Mouse (Mus musculus) liver, embryonic 15.5 days (tissue): ENCODE data around the gene Tsga10. TPM values are rescaled to one million over a fixed set of nuclear protein-coding genes. Genes with fewer than 3 reads are reported as not detected.
A peak's percentile ranks its signal among the peaks of the same experiment; 100 is the strongest.
"Not testable (repeated sequence)": the region's sequence is repeated elsewhere in the genome, so short reads cannot be mapped to it uniquely, and the experiment has no call there.

Source experiments
- ATAC-seq: fragments of 200-750 bp; cut with Nextera tagmentation; 2 replicates; pipeline ENCODE4 v1.8.0; 2017; ENCODE audit warnings: moderate number of reproducible peaks, mild to moderate bottlenecking, moderate library complexity; ENCODE audit not compliant: insufficient read depth
- H3K27ac ChIP-seq: fragments of 300-500 bp; sonication (generic); replicated peaks from 2 replicates; pipeline ENCODE4 v1.5.1; 2015; ENCODE audit warnings: mild to moderate bottlenecking, inconsistent platforms
- H3K27me3 ChIP-seq: fragments of 300-500 bp; sonication (generic); 2 replicates; pipeline ENCODE4 v1.6.1; 2015; ENCODE audit warnings: mild to moderate bottlenecking, inconsistent platforms
- H3K36me3 ChIP-seq: fragments of 300-500 bp; sonication (generic); replicated peaks from 2 replicates; pipeline ENCODE4 v1.6.1; 2015; ENCODE audit warnings: moderate library complexity, mild to moderate bottlenecking, inconsistent platforms
- H3K4me1 ChIP-seq: fragments of 300-500 bp; sonication (generic); replicated peaks from 2 replicates; pipeline ENCODE4 v1.6.1; 2015; ENCODE audit warnings: inconsistent platforms
- H3K4me2 ChIP-seq: fragments of 300-500 bp; sonication (generic); 2 replicates; pipeline ENCODE4 v1.6.1; 2015; ENCODE audit warnings: moderate library complexity, mild to moderate bottlenecking, inconsistent platforms
- H3K4me3 ChIP-seq: fragments of 300-500 bp; sonication (generic); replicated peaks from 2 replicates; pipeline ENCODE4 v1.5.1; 2015; ENCODE audit warnings: mild to moderate bottlenecking, inconsistent platforms
- H3K9ac ChIP-seq: fragments of 300-500 bp; sonication (generic); 2 replicates; pipeline ENCODE4 v1.6.1; 2015; ENCODE audit warnings: moderate library complexity, mild to moderate bottlenecking, inconsistent platforms
- H3K9me3 ChIP-seq: fragments of 300-500 bp; sonication (generic); replicated peaks from 2 replicates; pipeline ENCODE4 v1.6.1; 2016; ENCODE audit warnings: inconsistent platforms
- WGBS: fragments of 180-500 bp; shearing (Covaris S2); methylation state at CpG from one replicate; pipeline ENCODE4 v1.1.7; 2015; ENCODE audit warnings: mixed read lengths; ENCODE audit not compliant: insufficient replicate concordance; 5-methylcytosine and 5-hydroxymethylcytosine counted together
- polyA plus RNA-seq: library from polyadenylated mRNA; unstranded; fragments of >200 nt; fragmentation: Nextera tagmentation; extraction: Ambion mirVana; gene quantifications from 2 replicates; pipeline ENCODE4 v1.2.1, GENCODE M21; 2015

The Tsga10 gene
- polyA plus RNA-seq, 1 experiment from 2014 or later, result 1.3 TPM

- WGBS, result under 1% methylated on average over 90 of the region's 90 CpGs
- ATAC-seq, result peak; percentile 97
- Histone ChIP-seq H3K36me3 (no peaks in the 10 kb centered on the region), H3K4me1 (peaks cover 31% of the 10 kb centered on the region), H3K27ac (peak overlapping the region; percentile 92), H3K9me3 (no peaks in the 10 kb centered on the region), H3K4me3 (peak overlapping the region; percentile 76), H3K9ac (peak overlapping the region; percentile 75), H3K4me2 (peak overlapping the region; percentile 99), H3K27me3 (no peaks in the 10 kb centered on the region)
These were observed 1.5 kb downstream of the Tsga10 start for GRCm38 (mm10) chr1:37864511-37865400.

GRCm38 (mm10) chr1:37850696-37851095, 15.5 kb downstream of the Tsga10 start:
- Histone ChIP-seq H3K36me3 (no peaks in the 10 kb centered on the region), H3K27ac (no peak overlapping the region), H3K4me1 (no peaks in the 10 kb centered on the region), H3K4me3 (no peak overlapping the region), H3K27me3 (no peaks in the 10 kb centered on the region), H3K9ac (no peak overlapping the region), H3K4me2 (no peak overlapping the region), H3K9me3 (no peaks in the 10 kb centered on the region)
- WGBS, result 30% methylated on average over 2 of the region's 2 CpGs
- ATAC-seq, result no peak

DNA sequence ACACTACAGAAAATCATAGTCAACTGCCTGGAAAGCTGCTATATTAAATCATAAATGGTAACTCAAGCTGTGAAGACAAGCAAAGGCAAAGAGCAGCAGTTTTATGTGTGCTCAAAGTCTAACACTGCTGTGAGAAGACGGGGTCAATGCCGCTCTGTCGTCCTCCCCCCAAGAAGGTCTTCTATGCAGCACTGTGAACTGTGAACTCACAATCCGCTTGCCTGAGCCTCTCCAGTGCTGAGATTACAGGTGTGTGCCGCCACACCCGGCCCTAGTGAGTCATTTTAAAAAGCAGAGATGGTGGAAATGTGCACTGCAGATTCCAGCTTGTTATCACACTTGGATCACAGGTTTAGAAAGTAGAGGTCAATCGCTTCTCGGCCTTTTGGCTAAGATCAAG, 19.4 kb downstream of the Tsga10 start:
- ATAC-seq, result no peak
- Histone ChIP-seq H3K27me3 (no peaks in the 10 kb centered on the region), H3K9ac (no peak overlapping the region), H3K4me3 (no peak overlapping the region), H3K4me1 (no peaks in the 10 kb centered on the region), H3K4me2 (no peak overlapping the region), H3K27ac (no peak overlapping the region), H3K36me3 (no peaks in the 10 kb centered on the region), H3K9me3 (no peaks in the 10 kb centered on the region)
- 69% methylated on average over 8 of the region's 8 CpGs for WGBS

GRCm38 (mm10) chr1:37831681-37832080, 34.5 kb downstream of the Tsga10 start:
- WGBS, result 54% methylated on average over 2 of the region's 2 CpGs
- no peaks in the 10 kb centered on the region for H3K4me1 ChIP-seq
- H3K27me3 ChIP-seq, result no peaks in the 10 kb centered on the region
- H3K9me3 ChIP-seq, result no peaks in the 10 kb centered on the region
- no peak overlapping the region for H3K4me2 ChIP-seq
- no peak overlapping the region for H3K9ac ChIP-seq
- ATAC-seq, result no peak
- no peak overlapping the region for H3K4me3 ChIP-seq
- H3K27ac ChIP-seq, result no peak overlapping the region
- H3K36me3 ChIP-seq, result no peaks in the 10 kb centered on the region

DNA sequence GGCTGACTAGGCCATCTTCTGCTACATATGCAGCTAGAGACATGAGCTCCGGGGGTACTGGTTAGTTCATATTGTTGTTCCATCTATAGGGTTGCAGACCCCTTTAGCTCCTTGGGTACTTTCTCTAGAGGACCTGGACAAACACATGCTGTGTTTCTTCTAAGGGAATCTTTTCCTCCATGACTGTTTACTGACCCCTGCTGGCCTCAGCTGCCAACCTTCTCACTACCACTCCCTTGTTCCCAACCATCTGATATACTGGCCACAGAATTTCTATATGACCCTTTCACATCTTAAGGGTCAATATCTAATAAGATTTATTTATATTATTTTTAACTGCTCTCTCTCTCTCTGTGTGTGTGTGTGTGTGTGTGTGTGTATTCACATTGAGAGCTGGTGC, 63.9 kb downstream of the Tsga10 start:
- ATAC-seq, H3K36me3 ChIP-seq, H3K27ac ChIP-seq, H3K9ac ChIP-seq, H3K4me2 ChIP-seq, H3K9me3 ChIP-seq, H3K4me1 ChIP-seq, H3K4me3 ChIP-seq, H3K27me3 ChIP-seq: not testable (repeated sequence)
- WGBS, result 39% methylated on average over 1 of the region's 1 CpGs

- H3K9me3 ChIP-seq, result no peaks in the 10 kb centered on the region
- 64% methylated on average over 2 of the region's 2 CpGs for WGBS
- H3K4me3 ChIP-seq, result no peak overlapping the region
- H3K27ac ChIP-seq, result no peak overlapping the region
- H3K4me2 ChIP-seq, result no peak overlapping the region
- ATAC-seq, result no peak
- H3K4me1 ChIP-seq, result no peaks in the 10 kb centered on the region
- no peaks in the 10 kb centered on the region for H3K36me3 ChIP-seq
- H3K27me3 ChIP-seq, result no peaks in the 10 kb centered on the region
- no peak overlapping the region for H3K9ac ChIP-seq
These were observed 65.9 kb downstream of the Tsga10 start for GRCm38 (mm10) chr1:37800298-37800697.

DNA sequence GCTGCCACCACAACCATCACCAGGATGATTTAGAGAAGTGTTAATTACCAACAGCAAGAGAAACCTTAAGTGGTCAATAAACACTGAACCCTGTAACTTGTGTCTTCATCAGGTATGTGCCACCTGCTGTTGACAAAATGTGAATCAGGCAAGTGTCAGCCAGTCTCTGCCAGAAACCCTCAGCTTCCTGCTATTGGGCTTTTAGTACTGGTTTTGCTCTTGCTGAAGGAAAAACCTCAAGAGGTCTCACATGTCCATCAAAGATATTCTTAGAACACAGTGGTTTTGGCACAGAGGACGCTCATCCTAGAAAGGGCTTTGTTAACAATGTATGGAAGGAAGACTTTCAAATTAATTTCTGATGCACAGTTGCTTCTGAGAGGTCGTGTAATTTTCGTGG, 66.7 kb downstream of the Tsga10 start:
- no peaks in the 10 kb centered on the region for H3K9me3 ChIP-seq
- no peak for ATAC-seq
- no peaks in the 10 kb centered on the region for H3K27me3 ChIP-seq
- H3K4me2 ChIP-seq, result no peak overlapping the region
- H3K36me3 ChIP-seq, result no peaks in the 10 kb centered on the region
- H3K4me1 ChIP-seq, result no peaks in the 10 kb centered on the region
- no peak overlapping the region for H3K9ac ChIP-seq
- H3K27ac ChIP-seq, result no peak overlapping the region
- no peak overlapping the region for H3K4me3 ChIP-seq
- 12% methylated on average over 3 of the region's 3 CpGs for WGBS

- no peak for ATAC-seq
- Histone ChIP-seq H3K36me3 (no peaks in the 10 kb centered on the region), H3K27ac (no peak overlapping the region), H3K4me2 (no peak overlapping the region), H3K4me3 (no peak overlapping the region), H3K9ac (no peak overlapping the region), H3K4me1 (no peaks in the 10 kb centered on the region), H3K9me3 (no peaks in the 10 kb centered on the region), H3K27me3 (no peaks in the 10 kb centered on the region)
These were observed 106.8 kb downstream of the Tsga10 start for GRCm38 (mm10) chr1:37759407-37759806.

DNA sequence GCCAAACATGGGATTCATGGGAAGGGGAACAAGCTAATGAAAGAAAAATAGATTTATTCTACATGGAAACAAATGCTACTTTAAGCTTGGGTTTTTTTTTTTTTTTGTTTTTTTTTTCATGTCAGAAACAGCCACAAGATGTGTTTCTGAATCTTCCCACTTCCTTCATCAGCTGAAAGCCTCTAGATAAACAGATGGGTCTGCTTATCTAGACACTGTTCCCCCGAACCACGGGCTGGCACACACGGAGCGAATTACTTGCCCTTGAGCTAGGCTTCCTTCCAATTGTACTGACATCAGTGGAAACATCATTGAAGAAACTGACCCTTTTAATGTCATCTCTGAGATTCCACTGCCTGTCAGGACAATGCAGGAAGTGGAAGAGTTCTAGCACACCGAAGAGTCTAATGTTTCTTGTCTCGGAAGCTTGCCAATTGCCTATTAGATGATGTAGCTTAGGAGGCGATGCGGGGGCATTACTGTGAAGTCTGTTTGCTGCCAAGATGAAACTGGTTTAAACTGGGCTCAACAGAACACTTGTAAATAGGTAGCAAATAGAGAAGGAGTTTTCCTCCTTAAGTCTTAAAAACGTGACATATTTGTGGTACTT, 121.5 kb downstream of the Tsga10 start:
- ATAC-seq, result no peak
- H3K27me3 ChIP-seq, result no peaks in the 10 kb centered on the region
- no peaks in the 10 kb centered on the region for H3K4me1 ChIP-seq
- no peak overlapping the region for H3K4me3 ChIP-seq
- H3K27ac ChIP-seq, result no peak overlapping the region
- no peaks in the 10 kb centered on the region for H3K36me3 ChIP-seq
- H3K4me2 ChIP-seq, result no peak overlapping the region
- 46% methylated on average over 9 of the region's 9 CpGs for WGBS
- H3K9ac ChIP-seq, result no peak overlapping the region
- no peaks in the 10 kb centered on the region for H3K9me3 ChIP-seq

- ATAC-seq, result no peak
- no peak overlapping the region for H3K4me3 ChIP-seq
- H3K36me3 ChIP-seq, result no peaks in the 10 kb centered on the region
- no peak overlapping the region for H3K9ac ChIP-seq
- WGBS, result 63% methylated on average over 14 of the region's 14 CpGs
- no peaks in the 10 kb centered on the region for H3K9me3 ChIP-seq
- no peaks in the 10 kb centered on the region for H3K4me1 ChIP-seq
- no peak overlapping the region for H3K4me2 ChIP-seq
- H3K27me3 ChIP-seq, result no peaks in the 10 kb centered on the region
- H3K27ac ChIP-seq, result no peak overlapping the region
These were observed 123.5 kb downstream of the Tsga10 start for GRCm38 (mm10) chr1:37742602-37743270.

DNA sequence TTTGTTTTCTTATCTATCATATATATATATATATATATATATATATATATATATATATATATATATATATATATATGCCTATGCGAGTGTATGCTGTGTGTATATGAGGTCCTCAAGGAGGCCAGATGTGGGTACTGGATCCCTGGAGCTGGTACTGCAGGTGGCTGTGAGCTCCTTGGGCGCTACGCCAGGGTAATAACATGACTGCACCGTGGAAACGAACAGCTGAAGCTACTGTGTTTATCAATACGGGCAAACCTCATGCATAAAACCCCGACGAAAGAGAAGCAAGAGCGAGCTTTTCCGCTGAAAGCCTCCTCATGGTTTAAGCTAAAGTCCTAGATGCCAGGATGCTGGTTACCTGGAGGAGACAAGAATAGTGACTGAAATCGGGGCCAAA, 124.1 kb downstream of the Tsga10 start:
- no peak overlapping the region for H3K27ac ChIP-seq
- no peak overlapping the region for H3K9ac ChIP-seq
- H3K4me3 ChIP-seq, result no peak overlapping the region
- WGBS, result 79% methylated on average over 11 of the region's 11 CpGs
- no peak overlapping the region for H3K4me2 ChIP-seq
- H3K27me3 ChIP-seq, result no peaks in the 10 kb centered on the region
- no peaks in the 10 kb centered on the region for H3K4me1 ChIP-seq
- H3K36me3 ChIP-seq, result no peaks in the 10 kb centered on the region
- no peaks in the 10 kb centered on the region for H3K9me3 ChIP-seq
- no peak for ATAC-seq
